Mouse (Mus musculus): ENCODE measurements at regions not wholly inside any gene's neighbourhood (a gene's known extent, or its start where the extent isn't known, plus 50 kb on each side); places are given as distances from the start of the nearest gene placed in this dataset.
"Not testable (repeated sequence)": the region's sequence is repeated elsewhere in the genome, so short reads cannot be mapped to it uniquely, and the experiment has no call there.

DNA sequence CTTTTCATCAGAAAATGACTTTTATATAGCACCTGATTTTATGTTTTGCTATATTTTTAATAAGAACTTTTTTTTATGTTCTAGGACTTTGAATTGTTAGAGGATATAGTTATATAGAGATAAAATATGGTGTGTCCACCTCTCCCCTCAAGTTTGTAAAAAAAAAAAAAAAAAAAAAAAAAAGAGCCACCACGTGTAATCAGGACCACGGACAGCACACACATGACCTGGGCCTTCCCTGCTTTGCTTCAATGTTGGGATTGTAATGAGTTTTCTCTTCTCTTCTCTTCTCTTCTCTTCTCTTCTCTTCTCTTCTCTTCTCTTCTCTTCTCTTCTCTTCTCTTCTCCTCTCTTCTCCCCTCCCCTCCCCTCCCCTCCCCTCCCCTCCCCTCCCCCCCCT is 78.5 kb downstream of the 1700010I14Rik start:
- not testable (repeated sequence) for DNase-seq (ENCODE audit: low spot score in 2 of 2)

DNA sequence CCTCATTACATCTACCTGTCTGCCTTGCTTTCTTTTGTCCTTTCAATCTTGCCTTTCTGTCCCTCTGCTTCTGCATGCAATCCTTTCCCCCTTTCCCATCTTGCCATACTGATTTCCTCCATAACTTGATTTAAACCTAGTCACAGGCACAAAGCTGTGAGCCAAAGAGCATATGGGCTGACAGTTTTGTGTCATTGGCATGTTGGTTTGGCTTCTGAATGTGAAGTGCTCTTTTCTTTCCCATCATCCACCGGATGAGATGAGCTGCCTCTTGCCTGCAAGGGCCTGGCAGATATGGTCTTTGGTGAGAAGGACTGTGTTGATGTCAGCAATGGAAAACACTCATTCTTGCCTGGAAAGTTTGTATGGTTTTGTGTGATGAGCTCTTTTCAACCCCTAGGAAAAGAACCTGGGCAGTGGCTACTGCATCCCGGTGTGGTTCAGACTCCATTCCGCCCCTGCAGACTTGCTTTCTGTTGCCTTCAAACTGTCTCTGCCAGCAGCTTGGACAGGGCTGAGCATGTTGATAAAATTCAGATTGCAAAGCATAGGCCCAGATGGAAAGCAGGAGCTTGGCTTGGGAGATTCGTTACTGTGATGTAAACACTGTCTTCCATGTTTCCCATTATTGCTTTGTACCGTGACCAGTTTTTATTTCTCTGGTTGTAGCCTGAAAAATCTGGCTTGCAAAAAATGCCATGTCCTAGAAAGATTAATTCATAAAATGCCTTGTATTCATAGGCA is 80.9 kb downstream of the 1700010I14Rik start:
- no peak for DNase-seq (ENCODE audit: low spot score in 2 of 2)

GRCm38 (mm10) chr17:9083629-9084028 is 95.5 kb downstream of the 1700010I14Rik start:
- DNase-seq (ENCODE audit: low spot score in 2 of 2), result no peak

DNA sequence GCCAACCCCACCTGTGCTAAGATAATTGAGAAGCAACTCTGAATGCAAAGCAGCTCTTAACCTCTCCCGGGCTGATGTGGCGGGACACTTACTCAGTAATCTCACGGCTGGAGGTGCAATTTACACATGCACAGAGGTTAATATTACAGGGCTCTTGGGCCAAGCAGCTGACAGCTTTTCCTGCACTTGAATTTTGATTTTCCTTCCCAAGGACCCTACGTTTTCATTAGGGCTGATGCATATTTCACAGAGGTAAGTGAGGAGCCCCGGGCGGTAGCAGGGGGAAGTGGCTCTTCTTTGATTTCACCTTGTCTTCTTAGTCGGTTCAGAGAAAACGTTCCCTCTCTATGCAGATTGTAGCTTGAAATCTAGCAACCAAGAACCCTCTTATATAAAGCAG is 139.7 kb downstream of the 1700010I14Rik start:
- no peak for DNase-seq (ENCODE audit: low spot score in 2 of 2)

DNA sequence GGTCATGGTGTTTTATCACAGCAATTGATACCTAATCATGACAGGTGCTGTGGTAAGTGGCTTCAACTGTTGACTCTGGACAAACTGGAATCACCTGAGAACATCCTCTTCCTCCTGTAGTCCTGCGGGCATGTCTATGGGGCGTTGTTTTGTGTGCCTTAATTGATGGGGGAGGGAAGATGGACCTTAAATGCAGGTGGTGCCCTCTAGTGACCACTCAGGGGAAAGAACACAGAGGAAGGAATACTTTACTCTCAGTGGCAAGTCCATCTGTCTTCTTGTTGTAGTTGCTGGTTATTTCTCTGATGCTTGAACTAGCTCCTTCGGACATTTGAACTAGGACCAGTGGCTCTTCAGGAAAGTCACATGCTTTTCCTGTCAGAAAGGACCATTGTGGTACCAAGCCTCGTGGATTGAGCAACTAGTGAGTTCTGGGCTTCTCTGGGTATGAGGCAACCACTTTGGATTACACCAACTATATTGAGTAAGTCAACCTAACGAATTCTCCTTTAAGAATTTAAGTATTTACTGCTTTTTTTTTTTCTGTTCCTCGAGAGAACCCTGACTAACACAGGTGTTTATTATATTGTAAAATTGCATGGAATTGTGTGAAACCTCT is 157.6 kb downstream of the 1700010I14Rik start:
- DNase-seq (ENCODE audit: low spot score in 2 of 2), result no peak

DNA sequence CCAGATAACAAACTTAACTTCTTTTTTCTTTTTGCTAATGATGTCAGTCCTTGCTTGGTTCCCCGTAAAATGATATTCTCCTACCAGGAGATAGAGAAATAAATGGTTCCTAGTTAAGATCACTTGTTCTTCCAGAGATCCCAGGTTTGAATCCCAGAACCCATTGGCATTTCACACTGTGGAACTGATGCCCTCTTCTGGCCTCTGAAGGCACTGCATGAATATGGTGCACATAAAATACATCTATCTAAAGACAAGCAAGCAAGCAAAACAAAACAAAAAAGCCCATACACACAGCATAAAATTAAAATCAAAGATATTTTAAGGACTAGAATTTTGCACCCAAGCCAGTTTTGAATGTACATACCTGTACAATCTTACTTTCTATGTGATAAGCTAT is 162.5 kb downstream of the 1700010I14Rik start:
- DNase-seq (ENCODE audit: low spot score in 2 of 2), result no peak

- no peak for DNase-seq (ENCODE audit: low spot score in 2 of 2)
Observed at GRCm38 (mm10) chr17:9162148-9162547, 174.0 kb downstream of the 1700010I14Rik start.

DNA sequence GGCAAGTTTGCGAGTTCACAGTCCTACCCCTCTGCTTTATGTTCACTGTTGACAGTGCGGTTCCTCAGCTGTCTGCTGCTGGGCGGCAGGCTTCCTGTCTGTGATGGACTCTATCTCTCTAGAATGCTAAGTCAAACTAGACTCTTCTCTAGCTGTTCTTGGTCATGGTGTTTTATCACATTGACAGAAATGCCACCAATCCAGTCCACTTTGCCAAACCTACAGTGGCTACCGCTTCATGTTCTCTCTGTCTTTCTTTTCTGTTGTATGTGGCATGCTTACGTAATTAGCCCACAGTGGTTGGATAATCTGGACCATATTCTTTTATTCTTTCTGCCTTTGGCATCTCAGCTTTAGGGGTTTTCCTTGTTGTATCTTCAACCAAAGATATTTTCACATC is 174.5 kb downstream of the 1700010I14Rik start:
- DNase-seq (ENCODE audit: low spot score in 2 of 2), result no peak

DNA sequence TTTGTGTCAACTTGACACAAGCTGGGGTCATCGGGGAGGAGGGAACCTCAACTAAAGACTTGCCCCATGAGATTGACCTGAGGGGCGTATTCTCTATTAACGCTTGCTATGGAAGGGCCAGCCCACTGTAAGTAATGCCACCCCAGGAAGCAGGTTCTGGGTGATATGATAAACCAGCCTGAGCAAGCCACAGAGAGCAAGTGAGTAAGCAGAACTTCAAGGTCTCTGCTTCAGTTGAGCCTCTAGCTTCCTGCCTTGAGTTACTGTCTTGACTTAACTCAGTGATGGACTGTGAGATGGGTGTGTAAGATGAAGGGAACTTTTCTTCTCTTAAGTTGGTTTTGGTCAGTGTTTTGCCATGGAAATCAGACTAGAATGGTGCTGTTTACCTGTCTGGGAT is 175.2 kb downstream of the 1700010I14Rik start:
- no peak for DNase-seq (ENCODE audit: low spot score in 2 of 2)

DNA sequence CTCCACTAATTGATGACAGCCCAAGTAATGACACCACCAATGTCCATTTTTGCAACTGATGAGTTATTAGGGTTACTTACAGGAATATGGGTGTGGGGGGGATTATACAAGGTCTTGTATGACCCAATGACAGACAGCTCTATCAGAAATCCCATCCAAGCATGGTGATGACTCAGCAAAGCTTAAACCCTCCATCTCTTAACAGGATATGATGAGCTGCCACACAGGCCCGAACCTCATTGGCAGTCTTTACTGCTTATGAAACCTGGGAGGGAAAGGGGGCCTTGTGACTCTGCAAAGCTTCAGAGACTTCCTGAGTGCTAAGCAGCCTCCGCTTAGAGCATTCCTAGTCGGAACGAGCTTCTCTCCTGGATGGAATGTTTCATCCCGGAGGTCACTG is 176.4 kb downstream of the 1700010I14Rik start:
- DNase-seq (ENCODE audit: low spot score in 2 of 2), result no peak

- DNase-seq (ENCODE audit: low spot score in 2 of 2), result peak; percentile 50 to 53
Observed at GRCm38 (mm10) chr17:9167161-9167560, 179.0 kb downstream of the 1700010I14Rik start.

DNA sequence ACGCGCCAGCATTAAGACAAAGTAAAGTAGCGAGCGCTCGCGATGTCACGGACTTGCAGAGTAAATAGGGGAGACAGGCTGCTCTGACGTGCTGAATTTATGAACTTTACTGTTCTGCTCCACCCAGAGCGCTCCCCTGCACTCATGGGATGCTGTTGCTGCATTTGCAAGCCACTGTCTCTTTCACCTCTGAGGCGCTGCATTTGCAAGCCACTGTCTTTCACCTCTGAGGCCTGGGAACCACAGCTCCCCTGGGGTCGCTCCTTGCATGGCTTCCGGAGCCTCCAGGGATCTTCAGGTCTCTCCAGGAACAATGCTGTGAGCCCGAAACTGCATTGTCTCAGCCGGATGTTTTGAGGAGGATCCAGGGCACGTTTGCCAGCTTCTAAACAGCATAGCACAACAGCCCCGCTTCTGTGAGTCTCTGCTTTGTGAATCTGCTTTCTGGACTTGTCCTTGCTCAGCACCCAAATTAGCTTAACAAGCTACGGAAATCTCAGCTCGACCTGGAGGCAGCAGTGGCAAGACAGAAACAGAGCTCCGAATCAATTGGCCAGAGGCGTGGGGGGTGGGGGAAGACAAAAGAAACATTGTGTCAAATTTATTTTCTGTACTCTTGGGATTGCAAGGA is 179.6 kb downstream of the 1700010I14Rik start:
- DNase-seq (ENCODE audit: low spot score in 2 of 2), result peak; percentile 19 to 27

- peak; percentile 53 to 74 for DNase-seq (ENCODE audit: low spot score in 2 of 2)
Observed at GRCm38 (mm10) chr17:9168411-9168810, 180.3 kb downstream of the 1700010I14Rik start.

- DNase-seq (ENCODE audit: low spot score in 2 of 2), result peak; percentile 25 to 81
Observed at GRCm38 (mm10) chr17:9169371-9169770, 181.2 kb downstream of the 1700010I14Rik start.

DNA sequence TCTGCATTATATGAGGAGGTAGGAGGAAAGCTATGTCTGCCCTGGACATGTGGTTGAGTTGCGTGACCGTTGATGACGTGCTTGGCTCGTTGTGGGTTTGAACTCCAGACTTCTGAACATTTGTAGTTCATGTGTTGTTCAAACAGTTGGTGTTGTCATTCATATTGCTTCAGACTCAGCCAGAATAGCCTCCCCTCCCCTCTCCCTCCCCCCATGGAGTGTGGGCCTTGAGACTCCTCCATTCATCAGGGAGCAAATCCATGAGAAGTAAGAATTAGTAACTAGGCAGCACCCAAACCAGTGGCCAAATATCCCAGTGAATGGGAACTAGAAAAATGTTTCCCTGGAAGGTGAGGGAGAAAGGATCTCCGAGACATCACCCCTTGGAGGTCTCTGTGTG is 209.0 kb downstream of the 1700010I14Rik start:
- DNase-seq (ENCODE audit: low spot score in 2 of 2), result no peak

- DNase-seq (ENCODE audit: low spot score in 2 of 2), result no peak
Observed at GRCm38 (mm10) chr17:9200386-9200785, 212.3 kb downstream of the 1700010I14Rik start.

DNA sequence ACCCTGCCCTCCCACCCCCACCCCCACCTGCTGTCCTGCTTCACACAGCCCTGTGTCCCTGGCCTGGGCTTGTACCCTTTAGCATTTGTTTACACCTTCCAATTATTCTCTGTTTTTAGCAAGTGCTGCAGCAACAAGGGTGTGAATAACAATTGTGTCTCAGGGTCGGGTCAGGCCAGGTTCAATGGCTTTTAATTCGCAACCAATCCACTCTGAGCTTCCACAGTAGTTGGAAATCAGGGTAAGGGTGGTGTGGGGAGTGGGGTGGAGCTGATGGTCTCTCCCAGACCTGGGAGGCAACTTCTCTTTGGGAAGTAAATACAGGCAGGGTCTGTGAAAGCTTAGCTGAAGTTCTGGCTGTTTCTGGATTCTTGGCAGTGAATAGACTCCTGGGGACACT is 214.4 kb downstream of the 1700010I14Rik start:
- no peak for DNase-seq (ENCODE audit: low spot score in 2 of 2)

DNA sequence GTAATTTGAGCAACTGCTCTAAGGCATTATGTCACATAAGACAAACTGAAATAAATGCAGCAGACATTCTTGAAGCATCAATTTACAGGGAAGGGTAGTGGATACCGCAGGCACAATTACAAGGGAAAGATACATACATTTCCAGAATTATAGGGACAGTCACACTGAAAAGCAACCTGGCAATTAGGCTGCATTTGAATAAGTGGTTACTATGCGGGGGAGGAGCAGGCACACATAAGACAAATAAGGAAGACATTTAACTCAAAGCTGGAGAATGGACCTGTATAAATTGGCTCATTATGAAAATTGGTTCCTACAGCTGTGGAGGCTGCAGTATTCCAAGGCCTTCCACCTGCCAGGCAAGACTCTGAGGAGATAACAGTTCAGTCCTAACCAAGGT is 211.2 kb upstream of the Gm17728 start:
- no peak for DNase-seq (ENCODE audit: low spot score in 2 of 2)

DNA sequence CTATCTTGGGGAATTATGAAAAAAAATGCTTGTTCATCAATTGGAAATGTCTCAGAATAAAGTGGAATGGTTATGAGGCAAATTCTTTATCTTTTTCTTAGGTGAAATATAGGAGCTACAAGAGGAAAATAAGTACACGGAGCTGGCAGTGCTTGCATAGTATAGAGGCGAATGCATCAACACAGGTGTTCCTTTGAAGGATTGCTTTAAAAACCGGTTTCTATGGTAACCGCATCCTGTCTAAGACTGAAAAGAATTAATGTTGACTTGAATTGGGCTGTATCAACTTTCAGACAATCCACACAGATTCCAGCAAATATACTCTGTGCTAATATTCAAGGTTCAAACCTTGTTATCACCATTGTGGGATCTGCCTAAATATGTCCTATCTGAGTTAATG is 198.8 kb upstream of the Gm17728 start:
- no peak for DNase-seq (ENCODE audit: low spot score in 2 of 2)

DNA sequence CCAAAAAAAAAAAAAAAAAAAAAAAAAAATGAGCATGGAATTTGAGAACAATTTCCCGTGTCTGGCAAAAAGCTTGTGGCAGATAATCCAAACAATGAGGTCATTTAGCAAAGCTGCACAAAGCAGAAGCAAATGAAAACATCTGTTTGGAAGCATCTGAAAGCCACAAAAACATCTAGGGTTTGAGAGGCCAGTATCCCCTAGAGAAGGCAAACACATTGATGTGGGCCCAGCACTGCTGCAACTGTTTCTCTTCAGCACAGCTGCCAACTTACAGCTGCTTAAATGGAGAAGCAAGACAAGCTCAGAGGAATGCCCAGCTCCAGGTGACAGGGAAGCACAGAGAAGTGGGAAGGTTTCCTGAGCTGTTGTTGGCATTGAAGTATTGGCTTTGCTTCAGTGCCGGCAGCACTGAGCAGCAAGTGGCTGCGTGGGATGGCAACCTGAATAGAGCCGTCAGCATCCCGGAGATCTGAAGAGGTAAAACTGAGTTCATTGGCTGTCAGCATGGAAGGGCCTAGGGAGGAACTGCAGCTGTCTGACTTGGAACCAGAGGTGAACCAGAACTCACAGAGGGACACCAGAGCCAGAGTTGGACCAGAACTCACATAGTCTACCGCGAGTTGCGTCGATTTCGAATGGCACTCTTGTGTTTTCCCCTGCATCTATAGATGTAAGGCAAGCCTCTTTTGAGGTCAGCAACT is 193.8 kb upstream of the Gm17728 start:
- peak; percentile 13 to 27 for DNase-seq (ENCODE audit: low spot score in 2 of 2)

- peak; percentile 12 to 19 for DNase-seq (ENCODE audit: low spot score in 2 of 2)
Observed at GRCm38 (mm10) chr17:9235141-9235571, 186.7 kb upstream of the Gm17728 start.

- no peak for DNase-seq (ENCODE audit: low spot score in 2 of 2)
Observed at GRCm38 (mm10) chr17:9258646-9259170, 163.2 kb upstream of the Gm17728 start.
